Mouse (Mus musculus) myocyte (in vitro differentiated cells): ENCODE measurements at regions not wholly inside any gene's neighbourhood (a gene's known extent, or its start where the extent isn't known, plus 50 kb on each side); places are given as distances from the start of the nearest gene placed in this dataset.
"Not testable (repeated sequence)": the region's sequence is repeated elsewhere in the genome, so short reads cannot be mapped to it uniquely, and the experiment has no call there.

Source experiments
- H3K27me3 ChIP-seq: one replicate; pipeline ENCODE4 v1.6.1; 2011; ENCODE audit not compliant: control insufficient read depth, insufficient read depth, insufficient read length
- H3K36me3 ChIP-seq: one replicate; pipeline ENCODE4 v1.6.1; 2011; ENCODE audit not compliant: control insufficient read depth, insufficient read depth
- H3K4me2 ChIP-seq: one replicate; pipeline ENCODE4 v1.6.1; 2011; ENCODE audit warnings: low read depth, control low read depth
- H3K4me3 ChIP-seq: one replicate; pipeline ENCODE4 v1.5.1; 2011; ENCODE audit warnings: mild to moderate bottlenecking, control low read depth, moderate library complexity
- H3K79me2 ChIP-seq: one replicate; pipeline ENCODE4 v1.6.1; 2011; ENCODE audit not compliant: control insufficient read depth, insufficient read depth
- H3ac ChIP-seq: one replicate; pipeline ENCODE4 v1.6.1; 2011; ENCODE audit not compliant: control insufficient read depth, insufficient read length
- CEBPB ChIP-seq: IDR thresholded peaks from 2 replicates; pipeline ENCODE4 v1.6.1; 2011; ENCODE audit warnings: mild to moderate bottlenecking, moderate library complexity; ENCODE audit not compliant: poor library complexity, insufficient read depth, severe bottlenecking
- E2F4 ChIP-seq: IDR thresholded peaks from one replicate; pipeline ENCODE4 v1.6.1; 2011; ENCODE audit warnings: mild to moderate bottlenecking, control low read depth, moderate library complexity; ENCODE audit not compliant: insufficient read depth
- MAX ChIP-seq: IDR thresholded peaks from one replicate; pipeline ENCODE4 v1.6.1; 2011; ENCODE audit warnings: low read depth, mild to moderate bottlenecking, control low read depth
- MYOD1 ChIP-seq, 3 experiments: IDR thresholded peaks; one replicate each; pipeline ENCODE4 v1.6.1; 2011; ENCODE audit warnings: control low read depth in 2 of 3, low read depth in 2 of 3, mild to moderate bottlenecking in 2 of 3, moderate library complexity in 1 of 3; ENCODE audit not compliant: insufficient read length in 2 of 3, control insufficient read depth in 1 of 3
- MYOG ChIP-seq, 3 experiments: IDR thresholded peaks; one replicate each; pipeline ENCODE4 v1.6.1; 2011; ENCODE audit warnings: control low read depth in 2 of 3, low read depth in 2 of 3, mild to moderate bottlenecking in 2 of 3; ENCODE audit not compliant: insufficient read length in 2 of 3, control insufficient read depth in 1 of 3, insufficient read depth in 1 of 3
- POLR2A ChIP-seq: IDR thresholded peaks from one replicate; pipeline ENCODE4 v1.6.1; 2011; ENCODE audit warnings: low read depth, mild to moderate bottlenecking, control low read depth, moderate library complexity; ENCODE audit not compliant: insufficient read length
- POLR2AphosphoS2 ChIP-seq: IDR thresholded peaks from one replicate; pipeline ENCODE4 v1.6.1; 2011; ENCODE audit warnings: low read depth, control low read depth; ENCODE audit not compliant: insufficient read length
- REST ChIP-seq: IDR thresholded peaks from one replicate; pipeline ENCODE4 v1.6.1; 2011; ENCODE audit warnings: mild to moderate bottlenecking, control low read depth, moderate library complexity; ENCODE audit not compliant: insufficient read depth, insufficient read length
- SRF ChIP-seq: IDR thresholded peaks from one replicate; pipeline ENCODE4 v1.6.1; 2011; ENCODE audit warnings: low read depth; ENCODE audit not compliant: control insufficient read depth, insufficient read length
- TCF12 ChIP-seq: IDR thresholded peaks from one replicate; pipeline ENCODE4 v1.6.1; 2011; ENCODE audit warnings: mild to moderate bottlenecking, control low read depth; ENCODE audit not compliant: poor library complexity, insufficient read depth, severe bottlenecking
- TCF3 ChIP-seq: IDR thresholded peaks from one replicate; pipeline ENCODE4 v1.6.1; 2011; ENCODE audit warnings: low read depth, control low read depth; ENCODE audit not compliant: insufficient read length
- USF1 ChIP-seq: IDR thresholded peaks from one replicate; pipeline ENCODE4 v1.6.1; 2011; ENCODE audit warnings: low read depth, mild to moderate bottlenecking, control low read depth, moderate library complexity

DNA sequence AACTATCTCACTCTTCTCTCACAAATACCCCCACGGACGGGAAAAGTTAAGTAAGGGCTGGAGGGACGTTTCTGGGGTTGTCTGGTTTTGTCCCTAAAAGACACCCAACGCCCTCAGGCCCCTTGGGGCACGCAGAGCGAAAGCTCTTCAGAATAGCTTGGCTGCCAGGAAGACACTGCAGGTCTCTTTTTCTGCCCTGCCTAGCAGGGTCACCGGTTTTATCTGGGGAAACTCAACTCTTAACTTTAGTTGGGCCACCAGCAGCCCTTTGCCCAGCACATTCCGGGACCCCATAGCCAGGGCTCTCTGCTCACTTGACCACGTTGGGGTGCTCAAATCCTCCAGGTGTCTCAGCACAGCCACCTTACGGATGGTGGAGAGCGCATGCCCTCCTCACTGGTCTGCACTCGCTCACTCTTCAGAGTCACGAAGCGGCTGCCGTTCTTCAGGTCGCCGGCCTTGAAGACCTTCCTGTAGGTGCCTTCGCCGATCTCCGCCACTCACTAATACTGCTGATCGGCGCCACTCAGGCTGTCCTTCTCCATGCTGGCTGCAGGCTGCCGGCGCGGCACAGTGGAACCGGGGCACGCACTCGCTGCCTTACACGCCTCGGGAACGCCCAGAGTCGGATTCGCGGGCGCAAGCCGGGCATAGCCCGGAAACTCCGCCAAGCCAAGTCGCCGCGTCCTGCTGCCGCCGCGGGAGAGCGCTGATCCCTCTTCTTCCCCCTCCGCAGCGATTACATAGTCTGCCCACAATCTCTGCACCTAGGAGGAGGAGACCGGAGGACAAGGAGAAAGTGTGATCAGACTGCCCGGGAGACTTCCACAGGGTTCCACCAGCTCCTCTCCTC, 83.0 kb downstream of the Ulbp1 start:
- TF ChIP-seq POLR2A: peak; percentile 47
- no peak for TF ChIP-seq TCF3
- Histone ChIP-seq H3K4me3 (peak overlapping the region; percentile 18), H3K36me3 (no peaks in the 10 kb centered on the region), H3K27me3 (no peaks in the 10 kb centered on the region), H3K79me2 (no peaks in the 10 kb centered on the region), H3ac (no peak overlapping the region), H3K4me2 (no peak overlapping the region)

DNA sequence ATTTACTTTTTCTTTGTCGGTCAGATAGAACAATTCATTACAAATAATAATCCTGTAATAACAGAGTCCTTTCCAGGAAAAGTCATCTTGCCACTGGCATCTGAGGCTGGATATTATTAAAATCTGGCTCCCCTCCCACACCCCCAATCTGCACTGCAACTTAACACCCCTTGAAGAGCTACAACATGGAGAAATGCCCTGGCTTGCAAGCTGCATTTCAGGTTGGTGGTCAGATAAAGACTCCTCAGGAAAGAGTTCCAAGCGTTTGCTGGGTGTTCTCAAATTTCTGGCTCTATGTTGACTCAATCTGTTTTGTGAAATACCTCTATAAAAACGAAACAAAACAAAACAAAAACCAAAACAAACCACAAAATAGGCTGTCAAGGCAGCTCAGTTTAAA, 114.6 kb downstream of the Ulbp1 start:
- H3K36me3 ChIP-seq, H3ac ChIP-seq, H3K79me2 ChIP-seq, H3K27me3 ChIP-seq, H3K4me2 ChIP-seq, H3K4me3 ChIP-seq: not testable (repeated sequence)

DNA sequence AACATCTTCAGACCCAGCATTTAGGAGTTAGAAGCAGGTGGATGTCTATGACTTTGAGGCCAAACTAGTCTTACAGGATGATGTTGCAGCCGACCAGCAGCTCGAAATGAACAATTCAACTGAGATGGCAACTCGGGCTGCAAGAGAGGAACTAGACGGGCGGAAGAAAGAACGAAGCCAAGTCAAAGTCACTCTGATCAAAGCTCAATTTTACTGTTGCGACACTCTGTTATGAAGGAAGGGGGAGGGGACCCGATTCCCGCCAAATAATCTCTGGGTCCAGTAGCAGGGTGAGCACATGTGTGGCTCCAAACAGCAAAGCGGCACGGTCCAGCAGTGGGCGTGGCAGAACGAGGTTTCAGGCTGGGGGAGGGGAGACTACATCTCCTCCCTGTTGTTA, 129.1 kb downstream of the Ulbp1 start:
- not testable (repeated sequence) for H3K36me3 ChIP-seq, H3ac ChIP-seq, H3K4me3 ChIP-seq, H3K4me2 ChIP-seq, H3K27me3 ChIP-seq, H3K79me2 ChIP-seq

DNA sequence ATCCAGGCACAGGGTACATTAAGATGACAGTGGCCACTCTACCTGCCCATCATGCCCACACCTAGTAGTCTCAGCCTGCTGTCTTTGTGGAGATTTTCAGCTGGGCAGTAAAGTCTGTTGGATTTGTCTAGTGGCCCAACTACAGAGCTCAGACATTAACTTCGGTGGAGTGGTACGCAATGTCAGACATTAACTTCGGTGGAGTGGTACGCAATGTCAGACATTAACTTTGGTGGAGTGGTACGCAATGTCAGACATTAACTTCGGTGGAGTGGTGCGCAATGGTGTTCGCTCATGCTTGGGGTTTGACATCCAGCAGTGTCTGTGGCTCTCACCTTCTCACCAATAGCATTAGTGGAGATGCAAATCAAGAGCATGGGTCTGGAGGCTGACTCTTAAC, 129.7 kb downstream of the Ulbp1 start:
- not testable (repeated sequence) for H3K4me2 ChIP-seq, H3ac ChIP-seq, H3K27me3 ChIP-seq, H3K4me3 ChIP-seq, H3K79me2 ChIP-seq, H3K36me3 ChIP-seq

DNA sequence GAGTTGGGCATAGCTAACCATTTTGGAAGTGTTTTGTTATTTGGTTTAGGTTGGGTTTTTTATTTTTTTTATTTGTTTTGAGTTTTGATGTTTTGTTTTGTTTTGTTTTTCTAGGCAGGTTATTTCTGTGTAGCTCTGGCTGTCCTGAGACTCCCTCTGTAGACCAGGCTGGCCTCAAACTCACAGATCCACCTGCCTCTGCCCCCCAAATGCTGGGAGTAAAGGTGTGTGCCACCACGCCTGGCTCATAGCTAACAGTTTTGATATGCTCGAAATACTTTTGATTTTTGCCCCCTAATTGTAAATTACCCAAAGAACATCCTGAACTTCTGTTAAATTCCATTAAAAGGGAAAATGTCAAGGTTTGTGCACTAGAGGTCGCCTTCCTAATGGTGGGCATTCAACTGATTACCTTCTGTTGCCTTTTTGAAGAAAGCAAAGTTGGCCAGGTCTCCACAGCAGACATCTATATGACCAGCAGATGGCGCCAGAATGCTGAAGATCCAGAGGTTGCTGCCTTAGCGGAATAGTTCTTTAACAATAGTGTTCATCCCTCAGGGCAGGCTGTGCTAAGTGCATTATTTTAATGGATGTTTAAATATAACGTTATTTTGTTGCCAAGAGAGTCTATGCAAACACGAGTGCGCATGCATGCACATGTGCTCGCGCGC, 121.2 kb upstream of the Cnksr3 start:
- TF ChIP-seq SRF (no peak), POLR2AphosphoS2 (no peak), CEBPB (no peak), TCF3 (no peak), POLR2A (no peak), REST (no peak), USF1 (no peak), E2F4 (no peak), MAX (no peak), MYOG (IDR thresholded peaks at IDR 0.05; ENCODE audit: control insufficient read depth in 1 of 3, insufficient read depth in 1 of 3, insufficient read length in 2 of 3, low read depth in 2 of 3) (no peak), MYOD1 (IDR thresholded peaks at IDR 0.05; ENCODE audit: control insufficient read depth in 1 of 3, insufficient read length in 2 of 3, low read depth in 2 of 3) (no peak), TCF12 (no peak)
- no peaks in the 10 kb centered on the region for H3K79me2 ChIP-seq
- H3ac ChIP-seq: no peak overlapping the region
- no peaks in the 10 kb centered on the region for H3K36me3 ChIP-seq
- H3K27me3 ChIP-seq: no peaks in the 10 kb centered on the region
- H3K4me2 ChIP-seq: no peak overlapping the region
- H3K4me3 ChIP-seq: no peak overlapping the region

DNA sequence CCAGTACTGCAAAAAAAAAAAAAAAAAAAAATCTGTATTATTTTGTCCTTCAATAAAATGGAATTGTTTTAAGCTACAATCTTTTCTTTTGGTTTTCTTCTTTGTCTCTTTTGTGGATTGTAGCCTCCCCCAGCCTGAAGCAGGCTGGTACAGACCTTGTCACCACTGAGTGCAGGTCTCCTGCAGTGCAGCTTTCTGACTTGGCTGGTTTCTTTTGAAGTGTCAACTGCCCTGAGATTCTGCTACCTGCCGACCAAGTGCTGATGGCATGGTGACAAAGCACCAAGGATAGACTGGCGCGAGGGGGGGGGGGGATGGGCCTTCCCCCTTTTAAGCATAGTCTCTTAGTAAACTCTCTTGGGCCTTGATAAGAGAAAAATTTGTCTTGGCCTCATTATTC, 116.2 kb upstream of the Cnksr3 start:
- no peak overlapping the region for H3ac ChIP-seq
- no peaks in the 10 kb centered on the region for H3K27me3 ChIP-seq
- no peak overlapping the region for H3K4me2 ChIP-seq
- no peaks in the 10 kb centered on the region for H3K36me3 ChIP-seq
- TF ChIP-seq TCF12: no peak
- TF ChIP-seq REST: no peak
- no peak for TF ChIP-seq CEBPB
- TF ChIP-seq TCF3: no peak
- no peak overlapping the region for H3K4me3 ChIP-seq
- H3K79me2 ChIP-seq: no peaks in the 10 kb centered on the region

DNA sequence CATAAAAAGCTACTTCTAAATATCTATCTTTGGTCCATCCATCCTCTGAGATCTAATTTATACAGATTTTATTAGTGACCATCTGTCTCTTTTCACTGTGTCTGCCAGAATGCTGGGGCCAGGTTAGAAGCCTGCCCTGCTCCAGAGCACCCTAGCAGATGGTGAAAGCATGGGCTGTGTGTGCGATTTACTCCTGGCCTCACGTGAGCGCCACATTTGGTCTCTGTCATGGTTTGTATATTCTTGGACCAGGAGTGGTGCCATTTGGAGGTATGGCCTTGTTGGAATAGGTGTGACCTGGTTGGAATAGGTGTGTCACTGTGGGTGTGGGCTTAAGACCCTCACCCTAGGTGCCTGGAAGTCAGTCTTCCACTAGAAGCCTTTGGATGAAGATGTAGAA, 115.0 kb upstream of the Cnksr3 start:
- H3K36me3 ChIP-seq, H3K79me2 ChIP-seq, H3ac ChIP-seq, H3K4me2 ChIP-seq, H3K4me3 ChIP-seq, H3K27me3 ChIP-seq: not testable (repeated sequence)
